Comparison of ENCODE assay signal across 9 mouse cellular contexts in genomic region chr2:152962091-152962793, GRCm38 (mm10). TPM values are rescaled to one million over a fixed set of nuclear protein-coding genes. Genes with fewer than 3 reads are reported as not detected.
DNase-seq lines count a peak whose midpoint lies in the region; ATAC-seq and TF ChIP-seq lines count a peak whose summit lies in the region.
"Had no signal": no experiment of that assay in that cellular context is flagged by ENCODE, and none has a peak within 500 bp of the region (broad histone marks: within the 10 kb centered on the region; RNA-seq: fewer than 3 reads in every experiment).

TSS of gene Ttll9 (plus strand) at chr2:152962485.

- peak within 1 kb of the TSS; percentile 58 for H3K4me3 ChIP-seq in hindbrain, embryonic 10.5 days
- H3K4me3 ChIP-seq in lung, adult 2 months (replicated peaks; ENCODE audit: extremely low read depth, low read depth, low read length): peak within 1 kb of the TSS; percentile 54
- H3K4me3 ChIP-seq in neural tube, embryonic 14.5 days (ENCODE audit: low read depth, low read length): peak within 1 kb of the TSS; percentile 27

- TF ChIP-seq CTCF in lung, adult 2 months (IDR thresholded peaks at IDR 0.05; ENCODE audit: insufficient read depth, low read length): no peak

- TF ChIP-seq POLR2A in lung, adult 2 months (IDR thresholded peaks at IDR 0.05; ENCODE audit: borderline replicate concordance, extremely low read depth, low read depth, low read length): no peak

- H3K27ac ChIP-seq in hindbrain, embryonic 10.5 days: peak within 1 kb of the TSS; percentile 69
- H3K27ac ChIP-seq in neural tube, embryonic 14.5 days (ENCODE audit: low read depth, low read length): no peak within 1 kb of the TSS

- H3K4me1 ChIP-seq in hindbrain, embryonic 10.5 days (replicated peaks): peaks cover 3% of the 10 kb centered on the region; the same call in 1 of the 2 replicates
- H3K4me1 ChIP-seq in lung, adult 2 months (ENCODE audit: control insufficient read depth, insufficient read depth, low read length): no peaks in the 10 kb centered on the region
- no peaks in the 10 kb centered on the region for H3K4me1 ChIP-seq in neural tube, embryonic 14.5 days (ENCODE audit: control insufficient read depth, insufficient read depth, low read length)

- peak; percentile 94 for DNase-seq in Muller cell, postnatal 12 days (ENCODE audit: inconsistent ontology term)
- peak; percentile 80 for DNase-seq in cerebellum, adult 8-10 months
- DNase-seq in frontal cortex, adult 2 months (ENCODE audit: extremely low spot score in 1 of 2, low spot score in 1 of 2): peak; percentile 83 to 87
- peak; percentile 85 for DNase-seq in hindbrain, embryonic 10.5 days (ENCODE audit: low spot score)
- DNase-seq in layer of hippocampus, adult 8-10 months (ENCODE audit: low spot score in 2 of 2): peak; percentile 83 to 84
- peak; percentile 52 for DNase-seq in lung, adult 2 months
- peak; percentile 13 to 14 for DNase-seq in thymus, postnatal 36 days

- 3% methylated on average over 34 of the region's 34 CpGs for WGBS in hindbrain, embryonic 10.5 days
- under 1% methylated on average over 34 of the region's 34 CpGs for WGBS in lung, adult 2 months
- whole genome bisulfite sequencing in neural tube, embryonic 14.5 days: 3% methylated on average over 34 of the region's 34 CpGs

- peaks cover 6% of the 10 kb centered on the region; the same call in 1 of the 2 replicates for H3K27me3 ChIP-seq in hindbrain, embryonic 10.5 days (ENCODE audit: insufficient read depth, poor library complexity, severe bottlenecking)
- no peaks in the 10 kb centered on the region for H3K27me3 ChIP-seq in neural tube, embryonic 14.5 days (ENCODE audit: control insufficient read depth, insufficient read depth, low read length)

- peak within 1 kb of the TSS; percentile 0; the same call in 1 of the 2 replicates for H3K9ac ChIP-seq in neural tube, embryonic 14.5 days (replicated peaks; ENCODE audit: low read depth, low read length)

- no peaks in the 10 kb centered on the region for H3K9me3 ChIP-seq in hindbrain, embryonic 10.5 days
- no peaks in the 10 kb centered on the region for H3K9me3 ChIP-seq in neural tube, embryonic 14.5 days (ENCODE audit: control insufficient read depth, low read length)

- no peaks in the 10 kb centered on the region for H3K36me3 ChIP-seq in hindbrain, embryonic 10.5 days
- no peaks in the 10 kb centered on the region for H3K36me3 ChIP-seq in neural tube, embryonic 14.5 days (ENCODE audit: control insufficient read depth, insufficient read depth, low read length)

- peak; percentile 96 for ATAC-seq in neural tube, embryonic 14.5 days (ENCODE audit: low read depth)

- H3K4me2 ChIP-seq in neural tube, embryonic 14.5 days (ENCODE audit: low read depth, low read length): peak within 1 kb of the TSS; percentile 40

RNA-seq across cellular contexts. Expression of gene Ttll9, which starts in this region (rescaled TPM):
- polyA plus RNA-seq in frontal cortex, adult 2 months (2012; rRNA removed): 1.6 and 1.9 TPM in 2 replicates
- polyA plus RNA-seq in hindbrain, embryonic 10.5 days (2016; fragmentation: Nextera tagmentation; extraction: Ambion mirVana): 1.6 and 1.9 TPM in 2 replicates
- 1 to 10 TPM in 3 of 4 experiments, under 1 TPM in 1; 0.95 to 1.9 (median 1.5) TPM for total RNA-seq in layer of hippocampus, adult 8-10 months (2022)
- 3.4 and 3.8 TPM in 2 replicates for polyA plus RNA-seq in lung, adult 2 months (2012; rRNA removed)
- 6.4 and 8.2 TPM in 2 replicates for polyA plus RNA-seq in neural tube, embryonic 14.5 days (2014; fragmentation: Nextera tagmentation; extraction: Ambion mirVana)
- total RNA-seq: gastrocnemius, postnatal 4 days had no signal

Comparison
In these comparisons a context has a peak if more than half of its experiments do, and no peak if none do; other contexts are left out.
1. DNase-seq: peak in every context shown above with its lines; median percentile 94 in Muller cell, postnatal 12 days; 85 in frontal cortex, adult 2 months; 85 in hindbrain, embryonic 10.5 days; 84 in layer of hippocampus, adult 8-10 months; 80 in cerebellum, adult 8-10 months; 52 in lung, adult 2 months; 14 in thymus, postnatal 36 days.